Mouse (Mus musculus) T-helper 2 cell (primary cell): ENCODE data around the gene Pld5.

Experiments
- in situ Hi-C: fragments of 300-600 bp; cut with MboI, MseI; formaldehyde crosslinking; loops from one replicate; pipeline ENCODE4 v1.15.1; 2025; ENCODE audit warnings: high pct_unique_total_duplicates

The Pld5 gene

DNA sequence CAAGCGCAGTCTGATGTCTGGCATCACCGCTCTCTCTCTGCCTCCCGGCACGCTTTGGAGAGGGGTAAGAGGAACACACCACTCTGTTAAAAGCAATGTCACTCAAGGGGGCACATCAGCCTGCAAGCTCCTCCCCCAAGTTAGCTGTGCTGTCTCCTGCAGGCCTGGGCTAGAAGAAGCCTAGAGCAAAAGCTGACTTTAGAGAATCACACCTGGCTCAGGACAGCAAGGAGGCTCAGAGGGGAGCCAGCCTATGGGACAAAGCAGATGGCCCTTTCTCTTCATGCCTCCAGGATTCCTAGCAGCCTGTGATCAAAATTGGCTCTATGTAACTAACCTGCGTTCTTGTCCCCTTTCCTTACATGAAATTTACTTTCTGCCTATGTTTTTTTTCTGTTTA, 107.3 kb downstream of the Pld5 start:
- in situ Hi-C loops = no loop called here

DNA sequence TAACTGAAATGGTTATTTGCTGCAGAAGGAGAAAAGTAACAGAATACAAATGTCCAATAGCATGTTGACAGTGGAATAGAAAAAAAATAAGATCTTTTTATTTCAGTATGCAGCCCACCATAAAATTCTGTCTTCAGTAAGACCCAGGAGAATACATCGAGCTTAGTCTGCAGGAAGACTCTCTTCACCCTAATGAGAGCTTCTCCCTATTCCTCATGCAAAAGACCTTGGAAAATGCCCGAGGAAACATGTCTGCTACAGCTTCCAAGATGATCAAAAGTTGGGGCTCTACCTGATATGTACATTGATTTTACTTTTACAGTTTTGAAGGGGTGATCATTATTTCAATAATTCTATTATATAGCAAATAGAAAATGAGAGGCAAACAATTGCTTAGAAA, 108.0 kb downstream of the Pld5 start:
- in situ Hi-C loops = no loop called here

DNA sequence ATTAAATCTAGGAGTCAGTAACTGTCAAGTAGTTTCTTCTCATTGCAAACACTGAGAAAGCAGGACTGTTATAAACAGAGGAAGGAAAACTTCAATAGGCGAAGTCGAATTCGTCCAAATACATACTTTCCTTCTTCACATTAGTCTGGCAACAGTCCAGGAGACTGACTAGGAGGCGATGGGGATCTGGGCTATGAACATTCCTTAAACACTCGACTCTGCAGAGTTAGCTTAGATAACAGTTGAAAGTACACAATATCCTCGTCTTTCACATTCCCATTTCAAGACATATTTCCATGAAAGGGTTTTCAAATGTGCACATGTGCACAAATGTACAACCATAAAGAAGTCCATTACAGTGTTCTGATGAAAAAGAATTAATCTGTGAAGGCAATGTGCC, 129.8 kb downstream of the Pld5 start:
- in situ Hi-C loops = no loop called here

DNA sequence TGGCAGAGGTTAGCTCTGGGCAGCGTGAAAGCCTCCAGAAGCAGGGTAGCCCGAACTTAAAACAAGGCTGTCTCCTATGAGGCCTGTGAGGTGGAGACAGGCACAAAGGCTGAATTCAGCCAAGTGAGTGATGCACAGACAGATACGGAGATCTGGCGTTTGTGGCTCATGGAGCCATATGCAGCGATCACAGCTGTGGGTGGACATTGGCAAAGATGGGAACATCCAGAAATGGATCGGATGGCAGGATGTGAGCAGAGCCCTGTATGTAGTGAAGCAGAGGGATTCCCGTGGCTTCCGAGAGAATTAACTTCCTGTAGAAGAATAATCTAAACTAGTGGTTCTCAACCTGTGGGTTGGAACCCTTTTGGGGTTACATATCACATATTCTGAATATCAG, 140.7 kb downstream of the Pld5 start:
- in situ Hi-C loops = no loop called here

- in situ Hi-C loops = no loop called here
Observed at GRCm38 (mm10) chr1:176125771-176126170, 149.3 kb downstream of the Pld5 start.

- in situ Hi-C loops = no loop called here
Observed at GRCm38 (mm10) chr1:176124441-176124840, 150.7 kb downstream of the Pld5 start.

- in situ Hi-C loops = no loop called here
Observed at GRCm38 (mm10) chr1:176123781-176124180, 151.3 kb downstream of the Pld5 start.

- in situ Hi-C loops = no loop called here
Observed at GRCm38 (mm10) chr1:176115604-176116003, 159.5 kb downstream of the Pld5 start.

- in situ Hi-C loops = no loop called here
Observed at GRCm38 (mm10) chr1:176098685-176099320, 176.3 kb downstream of the Pld5 start.

DNA sequence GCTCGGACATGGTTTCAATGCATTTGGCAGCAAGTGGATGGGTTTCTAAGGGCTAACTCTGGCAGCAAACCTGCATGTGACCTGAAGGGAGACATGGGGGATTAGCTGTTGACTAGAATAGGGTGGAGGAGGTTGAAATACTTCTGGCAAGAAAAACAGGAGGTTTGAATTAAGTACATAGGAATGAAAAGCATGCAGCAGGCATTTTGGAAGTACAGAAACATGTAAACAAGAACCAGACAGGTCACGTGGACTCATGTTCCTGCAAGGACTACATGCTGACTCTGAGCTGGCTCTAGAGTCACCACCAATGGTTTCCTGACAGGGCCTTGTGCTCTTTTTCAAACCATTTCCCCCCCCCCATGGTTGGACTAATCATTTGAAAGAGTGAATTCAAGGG, 183.0 kb downstream of the Pld5 start:
- in situ Hi-C loops = no loop called here

DNA sequence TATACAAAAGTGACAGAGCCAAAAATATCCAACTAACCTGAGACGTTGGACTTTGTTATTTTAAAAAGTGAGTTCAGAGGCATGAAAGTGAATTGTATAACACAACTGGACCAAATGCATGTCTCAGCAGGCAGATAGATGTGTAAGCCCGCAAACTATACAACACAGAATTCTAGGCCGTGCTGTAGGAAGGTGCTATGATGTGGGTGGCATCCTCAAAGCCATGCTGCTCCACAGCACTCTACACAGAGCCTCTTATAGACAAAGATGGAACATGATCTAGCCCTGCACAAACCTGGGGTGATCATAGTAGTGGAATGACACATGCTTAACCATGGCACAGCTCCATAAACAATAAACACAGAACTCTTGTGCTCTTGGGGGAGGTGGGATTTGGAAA, 185.7 kb downstream of the Pld5 start:
- in situ Hi-C loops = no loop called here

- in situ Hi-C loops = no loop called here
Observed at GRCm38 (mm10) chr1:176085952-176086648, 189.0 kb downstream of the Pld5 start.

DNA sequence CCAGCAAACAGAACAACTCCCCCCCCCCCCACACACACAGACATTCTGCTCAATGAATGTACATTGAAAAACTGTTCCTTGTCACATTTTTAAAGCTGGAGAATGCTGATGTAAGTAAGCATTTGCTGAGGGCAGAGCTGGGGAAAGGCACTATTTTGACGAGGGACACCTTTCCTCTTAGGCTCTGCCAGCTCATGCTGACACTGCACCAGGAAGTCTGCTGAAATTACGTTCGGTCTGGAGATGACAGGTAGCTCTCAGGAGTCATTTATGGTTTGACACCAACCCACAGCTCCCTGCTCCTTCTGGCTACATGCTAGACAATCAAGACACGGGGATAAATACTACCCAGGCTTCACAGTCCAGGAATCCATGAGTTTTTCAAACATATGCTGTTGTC, 192.8 kb downstream of the Pld5 start:
- in situ Hi-C loops = no loop called here

GRCm38 (mm10) chr1:176080969-176081368, 194.1 kb downstream of the Pld5 start:
- in situ Hi-C loops = no loop called here

DNA sequence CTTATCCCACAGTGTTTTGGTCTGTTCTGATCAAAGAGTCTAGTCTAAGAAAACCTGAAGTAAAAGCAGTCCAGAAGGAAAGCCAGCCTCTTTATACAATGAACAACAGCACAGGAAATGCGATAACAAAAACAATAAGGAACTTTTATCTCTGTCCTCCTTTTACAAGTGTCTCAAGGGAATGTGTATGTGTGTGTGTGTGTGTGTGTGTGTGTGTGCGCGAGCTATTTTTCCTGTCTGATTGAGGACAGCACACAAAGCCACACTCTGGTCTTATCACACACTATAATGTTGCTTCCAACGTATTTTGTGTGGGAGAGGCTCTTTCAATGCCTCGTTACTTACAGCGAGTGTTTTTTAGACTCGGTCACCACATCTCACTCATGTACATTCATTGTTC, 196.7 kb downstream of the Pld5 start:
- in situ Hi-C loops = no loop called here

DNA sequence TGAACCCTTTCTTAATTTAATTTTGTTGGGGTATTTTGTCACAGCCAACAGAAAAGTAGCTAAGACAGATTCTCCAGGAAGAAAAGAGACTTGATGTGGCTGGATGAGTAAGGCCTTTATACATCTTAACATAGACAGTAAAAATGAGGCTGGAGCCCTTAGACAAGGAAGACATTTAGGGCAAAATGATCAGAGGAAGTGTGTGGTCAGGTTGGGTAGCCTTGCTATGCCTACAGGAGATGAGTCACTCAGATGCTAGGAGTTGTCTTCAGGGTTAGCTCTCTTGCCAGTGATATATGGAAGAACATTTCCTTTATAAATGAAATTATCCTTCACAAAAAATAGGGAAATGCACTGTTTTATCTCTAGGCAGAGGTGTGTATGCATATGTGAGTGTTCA, 198.3 kb downstream of the Pld5 start:
- in situ Hi-C loops = no loop called here

GRCm38 (mm10) chr1:176075810-176076209, 199.3 kb downstream of the Pld5 start:
- in situ Hi-C loops = no loop called here

DNA sequence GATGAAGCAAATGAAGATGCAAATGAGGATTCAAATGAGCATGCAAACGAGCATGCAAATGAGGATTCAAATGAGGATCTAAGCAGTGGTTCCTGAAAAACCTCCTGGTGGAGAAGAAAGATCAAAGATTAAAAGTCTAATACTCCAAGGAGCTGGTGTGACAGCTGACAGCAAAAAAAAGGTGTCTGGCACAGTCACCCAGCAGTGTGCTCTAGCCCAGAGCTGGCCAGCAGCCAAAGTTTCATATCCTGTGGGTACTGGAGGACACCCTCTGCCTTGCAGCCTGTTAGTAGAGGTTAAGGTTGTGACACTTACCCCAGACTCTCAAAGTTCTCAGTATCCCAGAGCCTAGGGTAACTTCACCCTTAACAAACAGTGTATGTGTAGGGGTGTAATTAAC, 199.7 kb downstream of the Pld5 start:
- in situ Hi-C loops = no loop called here

DNA sequence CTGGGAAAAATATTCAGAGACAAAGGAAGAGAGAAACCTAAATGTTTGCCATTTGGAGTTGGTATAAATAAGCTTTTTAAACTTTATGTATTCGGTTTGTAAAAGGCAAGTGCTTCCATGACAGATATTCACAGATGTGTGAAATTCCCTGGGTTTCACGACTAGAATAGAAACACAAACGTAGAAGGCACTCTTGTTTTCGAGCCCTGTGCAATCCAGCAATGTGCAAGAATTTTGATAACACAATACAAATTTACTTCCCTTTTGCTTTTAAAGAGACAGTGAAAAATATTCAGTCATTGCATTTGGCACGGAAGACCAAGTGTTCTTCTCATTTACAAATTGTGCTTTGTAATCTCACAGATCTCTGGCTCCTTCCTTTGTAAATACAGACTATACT, 200.6 kb downstream of the Pld5 start:
- in situ Hi-C loops = no loop called here

GRCm38 (mm10) chr1:176065281-176065680, 209.8 kb downstream of the Pld5 start:
- in situ Hi-C loops = no loop called here

GRCm38 (mm10) chr1:176064471-176064870, 210.6 kb downstream of the Pld5 start:
- in situ Hi-C loops = no loop called here

GRCm38 (mm10) chr1:176053653-176054052, 221.5 kb downstream of the Pld5 start:
- in situ Hi-C loops = no loop called here

GRCm38 (mm10) chr1:176046995-176047394, 228.1 kb downstream of the Pld5 start:
- in situ Hi-C loops = no loop called here

GRCm38 (mm10) chr1:176046375-176046774, 228.7 kb downstream of the Pld5 start:
- in situ Hi-C loops = no loop called here
